Mouse (Mus musculus) cortical plate, adult 2 months (tissue): ENCODE data around the gene Etv6. TPM values are rescaled to one million over a fixed set of nuclear protein-coding genes. Genes with fewer than 3 reads are reported as not detected.

ENCODE experiments used
- H3K27ac ChIP-seq: fragments of 200-500 bp; 2 replicates; pipeline ENCODE4 v1.5.1; 2012; ENCODE audit warnings: low read length, control low read depth, inconsistent platforms; ENCODE audit not compliant: insufficient read depth
- H3K4me1 ChIP-seq: fragments of 200-500 bp; 2 replicates; pipeline ENCODE4 v1.6.1; 2011; ENCODE audit warnings: low read length; ENCODE audit not compliant: control insufficient read depth, insufficient read depth
- H3K4me3 ChIP-seq: fragments of 200-500 bp; 2 replicates; pipeline ENCODE4 v1.5.1; 2011; ENCODE audit warnings: mild to moderate bottlenecking, low read length, control low read depth; ENCODE audit not compliant: insufficient read depth
- CTCF ChIP-seq: fragments of 200-500 bp; IDR thresholded peaks from 2 replicates; pipeline ENCODE4 v1.5.1; 2011; ENCODE audit warnings: mild to moderate bottlenecking, control low read depth, low read length; ENCODE audit not compliant: insufficient read depth; ENCODE audit errors: extremely low read depth
- POLR2A ChIP-seq: fragments of 200-500 bp; IDR thresholded peaks from 2 replicates; pipeline ENCODE4 v1.6.1; 2011; ENCODE audit warnings: mild to moderate bottlenecking, low read length, control low read depth; ENCODE audit not compliant: insufficient read depth; ENCODE audit errors: extremely low read depth
- polyA plus RNA-seq: library from polyadenylated mRNA; depleted of rRNA; stranded (reverse); fragments of >200 nt; gene quantifications from 2 replicates; pipeline ENCODE4 v1.2.3, GENCODE M21; 2012

Gene Etv6
- polyA plus RNA-seq, 1 experiment = 13.0 TPM

DNA sequence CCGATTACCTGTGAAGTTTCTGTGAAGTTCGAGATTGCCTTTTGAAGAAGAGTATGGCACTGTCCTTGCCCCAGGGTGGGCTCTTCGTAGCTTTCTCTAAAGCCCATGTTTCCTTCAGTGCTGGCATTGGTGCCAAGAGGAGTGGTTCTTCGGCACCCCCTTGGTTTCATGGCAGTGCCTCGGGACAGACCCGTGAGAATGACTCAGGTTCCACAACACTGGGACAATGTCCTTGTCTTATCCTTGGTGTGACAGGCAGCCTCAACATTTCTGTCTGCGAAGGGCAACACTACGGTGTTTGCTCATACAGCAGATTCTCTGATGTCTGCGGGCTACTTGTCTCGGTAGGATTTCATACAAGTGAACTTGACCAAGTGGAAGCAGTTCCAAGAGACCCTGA is 17.6 kb downstream of the Etv6 start:
- TF ChIP-seq CTCF (no peak), POLR2A (no peak)

DNA sequence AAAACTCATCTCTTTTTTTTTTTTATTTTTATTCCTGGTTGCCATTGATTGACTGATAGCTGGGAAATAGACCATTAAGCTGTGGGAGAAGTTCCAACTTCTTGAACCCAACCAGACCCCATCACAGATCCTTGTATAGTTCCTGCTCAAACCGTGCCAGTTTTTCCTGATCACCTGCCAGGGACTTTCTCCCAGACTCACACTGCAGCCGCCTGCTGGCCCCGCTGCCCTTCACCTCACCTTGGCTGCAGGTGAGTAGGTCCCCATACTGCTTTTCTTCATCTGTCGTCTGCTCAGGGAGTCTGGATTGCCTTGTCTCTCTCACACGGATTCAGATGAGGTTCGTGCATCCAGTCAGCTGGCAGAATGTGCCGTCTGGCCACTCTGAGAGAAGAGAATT is 18.1 kb downstream of the Etv6 start:
- Histone ChIP-seq H3K4me3 (no peak overlapping the region), H3K4me1 (peaks cover 5% of the 10 kb centered on the region; the same call in 1 of the 2 replicates), H3K27ac (no peak overlapping the region)
- TF ChIP-seq POLR2A (no peak), CTCF (no peak)

More for the DNA sequence above, 17.6 kb downstream of the Etv6 start:
- H3K4me3 ChIP-seq = no peak overlapping the region
- peaks cover 5% of the 10 kb centered on the region; the same call in 1 of the 2 replicates for H3K4me1 ChIP-seq
- no peak overlapping the region for H3K27ac ChIP-seq

- H3K27ac ChIP-seq = no peak overlapping the region
- TF ChIP-seq POLR2A (no peak), CTCF (no peak)
- peaks cover 9% of the 10 kb centered on the region for H3K4me1 ChIP-seq
- H3K4me3 ChIP-seq = no peak overlapping the region
These were observed 20.1 kb downstream of the Etv6 start for GRCm38 (mm10) chr6:134055588-134055987.

DNA sequence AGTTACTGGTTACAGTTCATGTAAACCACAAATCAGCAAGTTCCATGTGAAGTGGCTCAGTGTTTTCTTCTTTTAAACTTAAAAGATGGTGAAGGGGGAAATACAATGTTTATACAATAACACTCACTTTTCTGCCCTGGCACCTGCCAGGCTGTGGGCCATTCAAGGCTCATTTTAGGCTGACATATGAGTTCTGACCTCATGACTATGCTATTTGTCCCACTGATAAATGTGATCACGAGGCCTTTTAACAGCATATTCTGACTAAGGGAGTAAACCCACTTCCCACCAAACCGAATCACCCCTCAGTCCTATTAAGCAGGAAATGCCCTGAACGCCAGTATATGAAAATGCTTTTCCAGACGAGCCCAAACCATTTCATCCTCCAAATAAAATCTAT is 23.0 kb downstream of the Etv6 start:
- H3K4me1 ChIP-seq = peaks cover 9% of the 10 kb centered on the region
- TF ChIP-seq CTCF = no peak
- no peak for TF ChIP-seq POLR2A
- H3K4me3 ChIP-seq = no peak overlapping the region
- H3K27ac ChIP-seq = no peak overlapping the region

DNA sequence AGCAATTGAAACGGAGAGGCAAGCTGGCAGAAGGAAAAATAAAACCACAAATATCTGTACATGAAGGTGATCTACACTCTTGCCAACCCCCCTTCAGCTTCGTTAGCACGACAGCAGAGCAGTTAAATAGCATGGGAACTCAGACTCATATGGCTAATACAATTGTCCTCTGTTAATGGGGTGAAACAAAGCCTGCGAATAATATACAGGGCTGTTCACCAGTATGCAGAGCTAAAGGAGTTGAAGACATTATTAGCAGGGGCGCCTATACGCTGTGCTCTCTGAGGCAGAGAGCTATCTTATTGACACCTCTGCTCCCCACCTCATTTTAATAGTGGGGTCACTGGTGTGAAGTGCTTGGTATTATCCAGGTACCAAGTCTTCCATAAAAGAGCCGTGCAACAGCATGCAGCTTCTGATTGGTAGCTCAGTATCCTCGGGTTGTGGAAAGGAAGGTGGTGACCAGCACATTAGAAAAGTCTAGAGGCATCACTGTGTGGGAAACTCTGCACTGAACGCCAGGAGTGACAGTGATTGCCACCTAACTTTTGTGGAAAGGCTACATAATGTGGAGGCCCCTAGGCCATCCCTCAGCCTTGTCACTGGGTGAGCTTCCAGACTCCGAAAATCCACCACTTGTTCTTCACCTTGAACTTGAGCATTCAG is 23.5 kb downstream of the Etv6 start:
- Histone ChIP-seq H3K4me3 (no peak overlapping the region), H3K4me1 (peaks cover 9% of the 10 kb centered on the region), H3K27ac (no peak overlapping the region)
- no peak for TF ChIP-seq CTCF
- TF ChIP-seq POLR2A = no peak

- Histone ChIP-seq H3K27ac (no peak overlapping the region), H3K4me1 (peaks cover 9% of the 10 kb centered on the region), H3K4me3 (no peak overlapping the region)
- TF ChIP-seq CTCF (no peak), POLR2A (no peak)
These were observed 24.0 kb downstream of the Etv6 start for GRCm38 (mm10) chr6:134059552-134059891.

DNA sequence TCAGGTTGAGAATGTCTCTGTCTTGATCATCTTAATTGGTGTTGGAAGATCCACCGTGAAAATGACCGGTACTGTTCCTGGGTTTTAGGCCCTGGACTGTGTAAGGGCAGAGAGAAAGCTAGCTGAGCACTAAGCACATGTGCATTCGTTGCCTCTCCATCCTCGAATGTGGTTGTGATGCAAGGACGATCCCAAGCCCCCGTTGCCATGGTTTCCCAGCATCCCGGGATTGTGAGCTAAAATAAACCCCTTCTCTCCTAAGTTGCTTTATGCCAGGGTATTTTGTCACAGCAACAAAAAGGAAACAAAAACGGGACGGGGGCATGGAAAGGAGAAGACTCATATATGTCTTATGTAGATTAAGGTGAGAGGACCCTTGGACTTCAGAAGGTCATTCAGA is 24.5 kb downstream of the Etv6 start:
- Histone ChIP-seq H3K4me3 (no peak overlapping the region), H3K4me1 (peaks cover 9% of the 10 kb centered on the region), H3K27ac (no peak overlapping the region)
- TF ChIP-seq POLR2A (no peak), CTCF (no peak)

DNA sequence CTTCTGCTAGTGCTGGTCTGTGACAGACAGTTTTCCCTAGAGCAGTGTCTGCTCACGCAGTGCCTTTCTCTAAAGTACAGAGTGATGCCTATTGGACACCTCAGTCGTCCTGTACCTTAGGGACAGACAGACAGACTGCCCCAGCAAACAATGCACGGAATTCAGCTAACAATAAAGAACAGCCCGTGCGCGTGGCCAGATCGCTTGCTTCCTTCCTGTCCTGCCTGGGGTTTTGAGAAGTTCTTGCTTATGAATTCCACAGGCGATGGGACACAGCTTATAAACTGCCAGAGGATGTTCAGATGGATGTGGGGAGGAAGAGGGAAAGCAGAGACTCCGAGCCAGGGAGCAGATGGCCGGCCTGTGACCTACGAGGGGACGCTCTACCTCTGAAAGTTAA is 25.3 kb downstream of the Etv6 start:
- TF ChIP-seq POLR2A (no peak), CTCF (no peak)
- peaks cover 9% of the 10 kb centered on the region for H3K4me1 ChIP-seq
- H3K27ac ChIP-seq = no peak overlapping the region
- no peak overlapping the region for H3K4me3 ChIP-seq

- no peak overlapping the region for H3K27ac ChIP-seq
- peaks cover 1% of the 10 kb centered on the region for H3K4me1 ChIP-seq
- TF ChIP-seq POLR2A = no peak
- no peak for TF ChIP-seq CTCF
- H3K4me3 ChIP-seq = no peak overlapping the region
These were observed 29.7 kb downstream of the Etv6 start for GRCm38 (mm10) chr6:134065018-134065725.

DNA sequence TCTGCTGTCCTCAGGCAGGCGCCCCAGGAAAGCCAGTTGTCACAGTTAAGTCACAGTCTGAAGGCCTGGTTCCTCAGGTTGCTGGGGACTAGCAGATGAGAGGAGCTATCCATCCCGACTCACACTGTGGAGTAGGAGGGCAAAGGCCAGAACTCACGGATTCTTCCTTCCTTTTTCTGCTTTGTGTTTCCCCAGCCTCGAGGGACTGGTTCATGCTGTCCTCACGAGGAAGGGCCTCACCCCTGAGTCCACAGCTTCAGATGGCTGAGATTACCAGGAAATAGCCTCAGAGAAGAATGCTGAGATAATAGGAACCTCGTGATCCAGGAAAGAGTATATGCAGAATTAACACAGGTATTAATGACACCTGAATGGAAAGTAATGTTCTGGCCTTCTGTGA is 30.6 kb downstream of the Etv6 start:
- H3K4me3 ChIP-seq = no peak overlapping the region
- no peak overlapping the region for H3K27ac ChIP-seq
- TF ChIP-seq CTCF = no peak
- TF ChIP-seq POLR2A = no peak
- H3K4me1 ChIP-seq = no peaks in the 10 kb centered on the region; the same call in none of the 2 replicates

DNA sequence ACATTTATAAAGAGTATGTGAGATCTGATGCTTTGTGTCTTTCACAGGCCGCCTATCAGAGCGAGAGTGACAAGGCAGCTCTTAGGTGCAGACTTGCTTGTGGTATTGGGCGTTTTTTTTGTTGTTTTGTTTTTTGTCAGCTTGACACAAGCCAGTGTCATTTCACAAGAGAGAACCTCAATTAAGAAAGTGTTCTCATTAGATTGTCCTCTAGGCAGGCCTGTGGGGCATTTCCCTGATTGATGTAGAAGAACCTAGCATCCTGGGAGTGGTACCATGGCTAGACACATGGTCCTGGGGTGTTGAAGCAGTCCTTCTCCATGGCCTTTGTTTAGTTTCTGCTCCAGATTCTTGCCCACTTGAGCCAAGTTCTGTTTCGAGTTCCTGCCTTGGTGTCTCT is 31.5 kb downstream of the Etv6 start:
- TF ChIP-seq POLR2A (no peak), CTCF (no peak)
- H3K4me1 ChIP-seq = no peaks in the 10 kb centered on the region; the same call in none of the 2 replicates
- H3K4me3 ChIP-seq = no peak overlapping the region
- no peak overlapping the region for H3K27ac ChIP-seq
